ENCODE assay signal across 31 mouse cellular contexts in the genomic region with DNA sequence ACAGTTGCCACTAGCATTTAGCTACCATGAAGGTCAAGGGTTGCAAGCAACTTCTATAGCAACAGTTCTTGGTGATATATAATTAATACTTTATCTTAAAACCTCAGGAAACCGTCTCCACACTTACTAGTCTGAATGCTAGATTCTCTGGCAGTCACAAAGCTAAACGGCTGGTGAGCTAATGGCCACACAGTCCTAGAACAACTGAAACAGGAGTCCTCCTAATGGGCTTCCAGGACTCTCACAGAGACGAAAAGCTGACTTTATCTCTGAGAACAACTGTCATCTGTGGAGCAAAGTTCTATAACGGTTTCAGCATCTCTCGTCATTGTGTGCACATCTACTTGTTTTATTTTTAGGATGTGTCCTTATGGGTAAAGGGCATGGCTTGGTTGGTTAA. TPM values are rescaled to one million over a fixed set of nuclear protein-coding genes. Genes with fewer than 3 reads are reported as not detected.
DNase-seq lines count a peak whose midpoint lies in the region; ATAC-seq lines count a peak whose summit lies in the region.
"Had no signal": no experiment of that assay in that cellular context is flagged by ENCODE, and none has a peak within 500 bp of the region (broad histone marks: within the 10 kb centered on the region; RNA-seq: fewer than 3 reads in every experiment).

No protein-coding gene starts in this region.

- peak overlapping the region; percentile 76 for H3K27ac ChIP-seq in forebrain, embryonic 10.5 days
- H3K27ac ChIP-seq in forebrain, embryonic 16.5 days (ENCODE audit: low read length) = no peak overlapping the region
- H3K27ac ChIP-seq in forebrain, embryonic 13.5 days = peak overlapping the region; percentile 44; the same call in 1 of the 2 replicates
- no peak overlapping the region for H3K27ac ChIP-seq in forebrain, embryonic 14.5 days (ENCODE audit: low read depth, low read length)
- H3K27ac ChIP-seq in neural tube, embryonic 15.5 days (replicated peaks) = no peak overlapping the region
- H3K27ac ChIP-seq: heart, embryonic 15.5 days; hindbrain, embryonic 10.5 days; hindbrain, embryonic 13.5 days; hindbrain, postnatal 0 days had no signal

- H3K4me3 ChIP-seq in forebrain, embryonic 10.5 days = no peak overlapping the region
- H3K4me3 ChIP-seq in forebrain, embryonic 16.5 days (replicated peaks; ENCODE audit: low read length) = no peak overlapping the region
- H3K4me3 ChIP-seq in forebrain, embryonic 13.5 days = no peak overlapping the region
- H3K4me3 ChIP-seq in forebrain, embryonic 14.5 days (ENCODE audit: low read depth, low read length) = no peak overlapping the region
- no peak overlapping the region for H3K4me3 ChIP-seq in neural tube, embryonic 15.5 days (replicated peaks)
- H3K4me3 ChIP-seq: embryonic facial prominence, embryonic 15.5 days; heart, embryonic 12.5 days; heart, embryonic 15.5 days; hindbrain, embryonic 10.5 days; hindbrain, embryonic 13.5 days had no signal

- DNase-seq in forebrain, embryonic 10.5 days (ENCODE audit: extremely low spot score, low spot score) = no peak
- DNase-seq in forebrain, embryonic 14.5 days (ENCODE audit: low spot score) = no peak
- no peak for DNase-seq in spleen, adult 18-20 months
- DNase-seq: adrenal gland, adult 2 months; adrenal gland, postnatal 25 days; B cell, adult 2 months; cerebellum, adult 11-12 months; cerebellum, adult 8-10 months; cerebellum, postnatal 36 days; gastrocnemius, postnatal 10 days; gastrocnemius, postnatal 36 days; heart, postnatal 10 days; heart, postnatal 36 days; kidney, adult 18-20 months; kidney, adult 9 months had no signal

- H3K4me1 ChIP-seq in forebrain, embryonic 10.5 days = peaks cover 55% of the 10 kb centered on the region
- peaks cover 12% of the 10 kb centered on the region for H3K4me1 ChIP-seq in forebrain, embryonic 16.5 days (replicated peaks; ENCODE audit: control insufficient read depth, insufficient read depth, low read length)
- peaks cover 37% of the 10 kb centered on the region for H3K4me1 ChIP-seq in forebrain, embryonic 13.5 days
- H3K4me1 ChIP-seq in forebrain, embryonic 14.5 days (ENCODE audit: control insufficient read depth, insufficient read depth, low read length) = peaks cover 16% of the 10 kb centered on the region
- no peaks in the 10 kb centered on the region for H3K4me1 ChIP-seq in neural tube, embryonic 15.5 days
- H3K4me1 ChIP-seq: heart, embryonic 12.5 days; heart, embryonic 15.5 days had no signal

- H3K27me3 ChIP-seq in forebrain, embryonic 10.5 days (ENCODE audit: poor library complexity, severe bottlenecking) = no peaks in the 10 kb centered on the region
- H3K27me3 ChIP-seq in forebrain, embryonic 16.5 days (replicated peaks; ENCODE audit: control insufficient read depth, insufficient read depth, low read length) = no peaks in the 10 kb centered on the region
- no peaks in the 10 kb centered on the region for H3K27me3 ChIP-seq in forebrain, embryonic 13.5 days
- H3K27me3 ChIP-seq in forebrain, embryonic 14.5 days (replicated peaks; ENCODE audit: control insufficient read depth, insufficient read depth, low read length) = no peaks in the 10 kb centered on the region
- no peaks in the 10 kb centered on the region for H3K27me3 ChIP-seq in neural tube, embryonic 15.5 days (replicated peaks)
- H3K27me3 ChIP-seq: CH12.LX; embryonic facial prominence, embryonic 15.5 days; heart, embryonic 12.5 days; heart, embryonic 15.5 days; hindbrain, embryonic 13.5 days had no signal

- no peak overlapping the region for H3K9ac ChIP-seq in forebrain, embryonic 16.5 days (replicated peaks; ENCODE audit: low read depth, low read length)
- H3K9ac ChIP-seq in forebrain, embryonic 13.5 days = no peak overlapping the region
- no peak overlapping the region for H3K9ac ChIP-seq in forebrain, embryonic 14.5 days (ENCODE audit: low read length)
- H3K9ac ChIP-seq in neural tube, embryonic 15.5 days (replicated peaks) = no peak overlapping the region
- H3K9ac ChIP-seq: embryonic facial prominence, embryonic 15.5 days; heart, embryonic 12.5 days; heart, embryonic 15.5 days; hindbrain, embryonic 13.5 days had no signal

- H3K4me2 ChIP-seq in forebrain, embryonic 16.5 days (ENCODE audit: low read length) = no peak overlapping the region
- no peak overlapping the region for H3K4me2 ChIP-seq in forebrain, embryonic 13.5 days
- no peak overlapping the region for H3K4me2 ChIP-seq in forebrain, embryonic 14.5 days (ENCODE audit: low read length)
- H3K4me2 ChIP-seq in neural tube, embryonic 15.5 days = no peak overlapping the region
- H3K4me2 ChIP-seq: embryonic facial prominence, embryonic 15.5 days; heart, embryonic 12.5 days; heart, embryonic 15.5 days; hindbrain, embryonic 13.5 days had no signal

- 88% methylated on average over 5 of the region's 5 CpGs for WGBS in forebrain, embryonic 10.5 days
- 81% methylated on average over 5 of the region's 5 CpGs for WGBS in forebrain, embryonic 16.5 days
- WGBS in forebrain, embryonic 13.5 days = 79% methylated on average over 5 of the region's 5 CpGs
- 81% methylated on average over 5 of the region's 5 CpGs for WGBS in forebrain, embryonic 14.5 days
- 84% methylated on average over 5 of the region's 5 CpGs for WGBS in neural tube, embryonic 15.5 days

- no peaks in the 10 kb centered on the region for H3K9me3 ChIP-seq in forebrain, embryonic 10.5 days
- no peaks in the 10 kb centered on the region for H3K9me3 ChIP-seq in forebrain, embryonic 16.5 days (ENCODE audit: control insufficient read depth, low read length)
- no peaks in the 10 kb centered on the region for H3K9me3 ChIP-seq in forebrain, embryonic 13.5 days (replicated peaks)
- no peaks in the 10 kb centered on the region for H3K9me3 ChIP-seq in forebrain, embryonic 14.5 days (replicated peaks; ENCODE audit: control insufficient read depth, low read length)
- no peaks in the 10 kb centered on the region for H3K9me3 ChIP-seq in neural tube, embryonic 15.5 days (replicated peaks)
- H3K9me3 ChIP-seq: embryonic facial prominence, embryonic 15.5 days; heart, embryonic 12.5 days; heart, embryonic 15.5 days; hindbrain, embryonic 10.5 days; hindbrain, embryonic 13.5 days had no signal

- no peaks in the 10 kb centered on the region for H3K36me3 ChIP-seq in forebrain, embryonic 10.5 days (replicated peaks)
- H3K36me3 ChIP-seq in forebrain, embryonic 16.5 days (ENCODE audit: control insufficient read depth, insufficient read depth) = no peaks in the 10 kb centered on the region
- H3K36me3 ChIP-seq in forebrain, embryonic 13.5 days (ENCODE audit: poor library complexity, severe bottlenecking) = no peaks in the 10 kb centered on the region
- H3K36me3 ChIP-seq in forebrain, embryonic 14.5 days (ENCODE audit: control insufficient read depth, insufficient read depth, low read length) = no peaks in the 10 kb centered on the region
- no peaks in the 10 kb centered on the region for H3K36me3 ChIP-seq in neural tube, embryonic 15.5 days
- H3K36me3 ChIP-seq: embryonic facial prominence, embryonic 15.5 days; G1E; heart, embryonic 12.5 days; heart, embryonic 15.5 days; hindbrain, embryonic 10.5 days; hindbrain, embryonic 13.5 days had no signal

- ATAC-seq in forebrain, embryonic 16.5 days = no peak
- ATAC-seq in forebrain, embryonic 13.5 days = no peak
- no peak for ATAC-seq in forebrain, embryonic 14.5 days
- ATAC-seq in common myeloid progenitor, adult 5-6 weeks (replicated peaks; ENCODE audit: low read depth, poor library complexity, severe bottlenecking) = 0 out of 2 replicates have a peak, but pooled peaks have one; percentile 16
- ATAC-seq in megakaryocyte progenitor cell, adult 5-6 weeks (replicated peaks; ENCODE audit: poor library complexity) = peak; percentile 47
- no peak for ATAC-seq in neural tube, embryonic 15.5 days (ENCODE audit: low FRiP score)
- ATAC-seq: hindbrain, postnatal 0 days; inflammation-experienced regulatory T-cells, adult 6 months; intestine, embryonic 16.5 days had no signal

RNA-seq across cellular contexts. Expression of a gene that starts 15.0 kb away (rescaled TPM):
- 5.0 and 5.4 TPM in 2 replicates for polyA plus RNA-seq in forebrain, embryonic 10.5 days (2016; fragmentation: Nextera tagmentation; extraction: Ambion mirVana)
- polyA plus RNA-seq in forebrain, embryonic 16.5 days (2015; fragmentation: Nextera tagmentation; extraction: Ambion mirVana) = 2.8 and 3.5 TPM in 2 replicates
- polyA plus RNA-seq in forebrain, embryonic 13.5 days (2015; fragmentation: Nextera tagmentation; extraction: Ambion mirVana) = 3.4 and 4.9 TPM in 2 replicates
- 2.3 and 2.5 TPM in 2 replicates for polyA plus RNA-seq in forebrain, embryonic 14.5 days (2014; fragmentation: Nextera tagmentation; extraction: Ambion mirVana)
- 0.15 TPM in 1 of 2 replicates, not detected in the other for total RNA-seq in common myeloid progenitor, adult 5-6 weeks (2017)
- total RNA-seq in megakaryocyte progenitor cell, adult 5-6 weeks (2015) = not detected in 2 replicates
- 0.03 TPM in 1 of 2 replicates, not detected in the other for total RNA-seq in megakaryocyte progenitor cell, adult 5-6 weeks (2017)
- 4.1 and 5.5 TPM in 2 replicates for polyA plus RNA-seq in neural tube, embryonic 15.5 days (2015; fragmentation: Nextera tagmentation; extraction: Ambion mirVana)
- total RNA-seq: granulocyte monocyte progenitor cell, adult 5-6 weeks had no signal
- polyA plus RNA-seq: G1E; inflammation-experienced regulatory T-cells, adult 6 months had no signal

Comparison
In these comparisons a context has a peak if more than half of its experiments do, and no peak if none do; other contexts are left out.
1. H3K27ac ChIP-seq: peak in forebrain, embryonic 10.5 days (single experiment) and forebrain, embryonic 13.5 days (single experiment); none in forebrain, embryonic 16.5 days (single experiment), forebrain, embryonic 14.5 days (single experiment) and neural tube, embryonic 15.5 days (single experiment).
2. ATAC-seq: peak in common myeloid progenitor, adult 5-6 weeks (single experiment) and megakaryocyte progenitor cell, adult 5-6 weeks (single experiment); none in forebrain, embryonic 16.5 days (single experiment), forebrain, embryonic 13.5 days (single experiment), forebrain, embryonic 14.5 days (single experiment) and neural tube, embryonic 15.5 days (single experiment).